Mouse (Mus musculus): ENCODE measurements around the gene Gmppb. TPM values are rescaled to one million over a fixed set of nuclear protein-coding genes. Genes with fewer than 3 reads are reported as not detected.
"Not testable (repeated sequence)": the region's sequence is repeated elsewhere in the genome, so short reads cannot be mapped to it uniquely, and the experiment has no call there.

Gmppb gene
- polyA plus RNA-seq, 2 experiments, result 12.9 to 15.5 TPM

GRCm38 (mm10) chr9:108008041-108008440 lies 41.0 kb upstream of the Gmppb start:
- TF ChIP-seq EP300 (IDR thresholded peaks at IDR 0.05; ENCODE audit: low read depth) (no peak), CTCF (IDR thresholded peaks at IDR 0.05; ENCODE audit: low read depth) (no peak)
- H3K36me3 ChIP-seq (replicated peaks; ENCODE audit: control insufficient read depth, insufficient read depth, low read depth), result peaks cover 13% of the 10 kb centered on the region

GRCm38 (mm10) chr9:108010385-108010784 lies 38.7 kb upstream of the Gmppb start:
- Histone ChIP-seq H3K27ac (no peak overlapping the region), H3K36me3 (replicated peaks; ENCODE audit: control insufficient read depth, insufficient read depth, low read depth) (peaks cover 14% of the 10 kb centered on the region)
- TF ChIP-seq CTCF (IDR thresholded peaks at IDR 0.05; ENCODE audit: low read depth) (no peak), EP300 (IDR thresholded peaks at IDR 0.05; ENCODE audit: low read depth) (no peak)

More at GRCm38 (mm10) chr9:108008041-108008440, 41.0 kb upstream of the Gmppb start:
- Histone ChIP-seq H3K9me3 (ENCODE audit: control insufficient read depth, low read length) (no peaks in the 10 kb centered on the region), H3K4me1 (replicated peaks; ENCODE audit: control insufficient read depth in 2 of 2, insufficient read depth in 2 of 2, low read length in 1 of 2) (peaks cover 16 to 21% of the 10 kb centered on the region in 2 experiments), H3K27me3 (ENCODE audit: control insufficient read depth, insufficient read depth, low read length) (no peaks in the 10 kb centered on the region), H3K9ac (replicated peaks) (no peak overlapping the region), H3K4me3 (ENCODE audit: insufficient read depth in 1 of 2, low read depth in 2 of 2, low read length in 2 of 2) (no peak overlapping the region), H3K27ac (no peak overlapping the region), H3K4me2 (ENCODE audit: low read depth) (no peak overlapping the region)
- no peak for ATAC-seq (ENCODE audit: insufficient read depth)
- no peak for DNase-seq (ENCODE audit: low read depth in 3 of 3, low spot score in 3 of 3)
- 85% methylated on average over 5 of the region's 5 CpGs for WGBS (ENCODE audit: insufficient replicate concordance)

GRCm38 (mm10) chr9:108013577-108013976 lies 35.5 kb upstream of the Gmppb start:
- 93% methylated on average over 2 of the region's 2 CpGs for WGBS (ENCODE audit: insufficient replicate concordance)
- H3K36me3 ChIP-seq (replicated peaks; ENCODE audit: control insufficient read depth, insufficient read depth, low read depth), result peaks cover 16% of the 10 kb centered on the region; the same call in 1 of the 2 replicates
- H3K4me1 ChIP-seq (replicated peaks; ENCODE audit: control insufficient read depth in 2 of 2, insufficient read depth in 2 of 2, low read length in 1 of 2); H3K27ac ChIP-seq; H3K4me2 ChIP-seq (ENCODE audit: low read depth); H3K9me3 ChIP-seq (ENCODE audit: control insufficient read depth, low read length); H3K27me3 ChIP-seq (ENCODE audit: control insufficient read depth, insufficient read depth, low read length); H3K9ac ChIP-seq (replicated peaks); DNase-seq (ENCODE audit: low read depth in 3 of 3, low spot score in 3 of 3); H3K4me3 ChIP-seq (ENCODE audit: insufficient read depth in 1 of 2, low read depth in 2 of 2, low read length in 2 of 2); ATAC-seq (ENCODE audit: insufficient read depth): not testable (repeated sequence)

More at GRCm38 (mm10) chr9:108010385-108010784, 38.7 kb upstream of the Gmppb start:
- DNase-seq (ENCODE audit: low read depth in 3 of 3, low spot score in 3 of 3), result no peak
- no peaks in the 10 kb centered on the region for H3K27me3 ChIP-seq (ENCODE audit: control insufficient read depth, insufficient read depth, low read length)
- H3K9ac ChIP-seq (replicated peaks), result no peak overlapping the region
- H3K4me1 ChIP-seq (replicated peaks; ENCODE audit: control insufficient read depth in 2 of 2, insufficient read depth in 2 of 2, low read length in 1 of 2), result peaks cover 2 to 4% of the 10 kb centered on the region in 2 experiments; a peak in 3 of 4 replicates
- no peak overlapping the region for H3K4me3 ChIP-seq (ENCODE audit: insufficient read depth in 1 of 2, low read depth in 2 of 2, low read length in 2 of 2)
- ATAC-seq (ENCODE audit: insufficient read depth), result no peak
- no peak overlapping the region for H3K4me2 ChIP-seq (ENCODE audit: low read depth)
- H3K9me3 ChIP-seq (ENCODE audit: control insufficient read depth, low read length), result no peaks in the 10 kb centered on the region

GRCm38 (mm10) chr9:108017127-108017526 lies 31.9 kb upstream of the Gmppb start:
- no peak overlapping the region for H3K27ac ChIP-seq
- no peak overlapping the region for H3K9ac ChIP-seq (replicated peaks)
- no peaks in the 10 kb centered on the region for H3K4me1 ChIP-seq (replicated peaks; ENCODE audit: control insufficient read depth in 2 of 2, insufficient read depth in 2 of 2, low read length in 1 of 2)
- H3K9me3 ChIP-seq (ENCODE audit: control insufficient read depth, low read length), result no peaks in the 10 kb centered on the region
- ATAC-seq (ENCODE audit: insufficient read depth), result no peak
- peaks cover 19% of the 10 kb centered on the region; the same call in 1 of the 2 replicates for H3K36me3 ChIP-seq (replicated peaks; ENCODE audit: control insufficient read depth, insufficient read depth, low read depth)
- DNase-seq (ENCODE audit: low read depth in 3 of 3, low spot score in 3 of 3), result no peak
- TF ChIP-seq CTCF (IDR thresholded peaks at IDR 0.05; ENCODE audit: low read depth), result no peak
- no peak for TF ChIP-seq EP300 (IDR thresholded peaks at IDR 0.05; ENCODE audit: low read depth)
- H3K4me3 ChIP-seq (ENCODE audit: insufficient read depth in 1 of 2, low read depth in 2 of 2, low read length in 2 of 2), result no peak overlapping the region
- no peak overlapping the region for H3K4me2 ChIP-seq (ENCODE audit: low read depth)
- 79% methylated on average over 3 of the region's 3 CpGs for WGBS (ENCODE audit: insufficient replicate concordance)
- H3K27me3 ChIP-seq (ENCODE audit: control insufficient read depth, insufficient read depth, low read length), result no peaks in the 10 kb centered on the region

GRCm38 (mm10) chr9:108020741-108021140 lies 28.3 kb upstream of the Gmppb start:
- no peaks in the 10 kb centered on the region for H3K4me1 ChIP-seq (replicated peaks; ENCODE audit: control insufficient read depth in 2 of 2, insufficient read depth in 2 of 2, low read length in 1 of 2)
- no peak for DNase-seq (ENCODE audit: low read depth in 3 of 3, low spot score in 3 of 3)
- no peaks in the 10 kb centered on the region for H3K9me3 ChIP-seq (ENCODE audit: control insufficient read depth, low read length)
- no peaks in the 10 kb centered on the region for H3K27me3 ChIP-seq (ENCODE audit: control insufficient read depth, insufficient read depth, low read length)
- ATAC-seq (ENCODE audit: insufficient read depth), result no peak
- 85% methylated on average over 1 of the region's 1 CpGs for WGBS (ENCODE audit: insufficient replicate concordance)
- no peak overlapping the region for H3K4me3 ChIP-seq (ENCODE audit: insufficient read depth in 1 of 2, low read depth in 2 of 2, low read length in 2 of 2)
- peaks cover 27% of the 10 kb centered on the region for H3K36me3 ChIP-seq (replicated peaks; ENCODE audit: control insufficient read depth, insufficient read depth, low read depth)
- no peak overlapping the region for H3K9ac ChIP-seq (replicated peaks)
- no peak overlapping the region for H3K4me2 ChIP-seq (ENCODE audit: low read depth)
- no peak overlapping the region for H3K27ac ChIP-seq
- TF ChIP-seq CTCF (IDR thresholded peaks at IDR 0.05; ENCODE audit: low read depth) (no peak), EP300 (IDR thresholded peaks at IDR 0.05; ENCODE audit: low read depth) (no peak)

Measured in liver, embryonic 14.5 days (tissue).